Mouse (Mus musculus): ENCODE data around the gene Ripor2. TPM values are rescaled to one million over a fixed set of nuclear protein-coding genes. Genes with fewer than 3 reads are reported as not detected.

The Ripor2 gene
- polyA plus RNA-seq, 1 experiment from 2014 or later = 6.5 TPM

DNA sequence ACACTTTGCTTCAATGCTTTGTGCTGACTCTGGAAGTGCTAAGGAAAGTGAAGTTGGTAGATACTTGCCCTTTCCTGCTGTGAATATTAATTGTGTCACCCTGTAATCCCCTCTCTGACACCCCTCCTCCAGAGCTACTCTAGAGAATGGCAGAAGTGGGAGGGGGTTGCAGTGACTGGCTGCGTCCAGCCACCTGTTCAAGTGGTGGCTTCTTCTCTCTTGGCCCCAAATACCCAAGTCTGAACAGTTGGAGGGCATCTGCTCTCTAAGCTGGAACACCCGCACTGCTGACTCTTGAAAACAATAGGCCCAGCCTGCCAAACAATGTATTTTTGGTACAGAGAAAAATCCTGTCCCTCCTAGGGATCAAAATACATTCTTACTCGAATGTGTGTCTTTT is 69.0 kb downstream of the Ripor2 start:
- no peak overlapping the region for H3K4me2 ChIP-seq (ENCODE audit: low read depth, low read length)
- H3K9ac ChIP-seq (ENCODE audit: low read depth, low read length) = no peak overlapping the region
- DNase-seq (ENCODE audit: low spot score) = peak; percentile 77
- no peaks in the 10 kb centered on the region for H3K9me3 ChIP-seq (ENCODE audit: control insufficient read depth, low read length)
- ATAC-seq (ENCODE audit: low read depth) = no peak
- no peaks in the 10 kb centered on the region for H3K27me3 ChIP-seq (replicated peaks; ENCODE audit: control insufficient read depth, insufficient read depth, low read length)
- H3K4me3 ChIP-seq (ENCODE audit: low read depth, low read length) = no peak overlapping the region
- H3K36me3 ChIP-seq (ENCODE audit: control insufficient read depth, insufficient read depth, low read length) = no peaks in the 10 kb centered on the region
- WGBS = 74% methylated on average over 3 of the region's 3 CpGs
- no peak overlapping the region for H3K27ac ChIP-seq (replicated peaks; ENCODE audit: low read depth, low read length)
- H3K4me1 ChIP-seq (ENCODE audit: control insufficient read depth, insufficient read depth, low read length) = peaks cover 16% of the 10 kb centered on the region

DNA sequence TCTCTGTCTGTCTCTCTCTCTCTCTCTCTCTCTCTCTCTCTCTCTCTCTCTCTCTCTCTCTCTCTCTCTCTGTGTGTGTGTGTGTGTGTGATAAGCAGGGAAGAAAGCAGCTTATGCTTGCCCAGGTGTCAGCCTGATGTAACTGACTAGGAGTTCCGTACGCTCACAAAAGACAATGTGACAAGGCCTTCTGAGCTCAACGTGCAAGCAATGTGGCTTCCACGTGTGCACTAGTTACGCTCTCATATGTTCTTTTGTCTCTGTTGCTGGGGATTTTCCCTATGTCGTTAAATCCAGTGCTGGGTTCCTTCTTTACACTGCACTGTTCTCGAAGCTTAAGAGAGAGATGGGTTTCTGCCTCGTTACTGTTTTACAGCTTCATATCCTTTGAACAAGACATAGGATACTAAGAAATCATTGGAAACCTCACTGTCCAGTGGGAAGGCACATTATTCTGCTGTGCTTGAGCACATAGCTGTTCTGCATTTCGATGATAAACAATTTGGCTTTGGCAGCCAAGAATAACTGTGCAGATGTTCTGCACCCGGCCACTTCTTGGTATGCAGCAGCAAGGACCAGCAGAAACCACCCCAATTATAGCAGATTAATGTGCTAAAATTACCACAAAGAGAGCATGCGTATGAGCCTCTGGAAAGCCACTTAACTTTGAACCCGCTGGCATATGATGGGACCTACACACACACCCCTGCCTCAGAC is 73.1 kb downstream of the Ripor2 start:
- Histone ChIP-seq H3K9me3 (ENCODE audit: control insufficient read depth, low read length) (no peaks in the 10 kb centered on the region), H3K4me3 (ENCODE audit: low read depth, low read length) (no peak overlapping the region), H3K36me3 (ENCODE audit: control insufficient read depth, insufficient read depth, low read length) (no peaks in the 10 kb centered on the region), H3K27ac (replicated peaks; ENCODE audit: low read depth, low read length) (peak overlapping the region; percentile 39; the same call in 1 of the 2 replicates), H3K4me1 (ENCODE audit: control insufficient read depth, insufficient read depth, low read length) (peaks cover 14% of the 10 kb centered on the region), H3K27me3 (replicated peaks; ENCODE audit: control insufficient read depth, insufficient read depth, low read length) (no peaks in the 10 kb centered on the region), H3K9ac (ENCODE audit: low read depth, low read length) (no peak overlapping the region), H3K4me2 (ENCODE audit: low read depth, low read length) (no peak overlapping the region)
- DNase-seq (ENCODE audit: low spot score) (peak; percentile 51), ATAC-seq (ENCODE audit: low read depth) (peak; percentile 20; the same call in 1 of the 2 replicates)
- 50% methylated on average over 12 of the region's 12 CpGs for WGBS

DNA sequence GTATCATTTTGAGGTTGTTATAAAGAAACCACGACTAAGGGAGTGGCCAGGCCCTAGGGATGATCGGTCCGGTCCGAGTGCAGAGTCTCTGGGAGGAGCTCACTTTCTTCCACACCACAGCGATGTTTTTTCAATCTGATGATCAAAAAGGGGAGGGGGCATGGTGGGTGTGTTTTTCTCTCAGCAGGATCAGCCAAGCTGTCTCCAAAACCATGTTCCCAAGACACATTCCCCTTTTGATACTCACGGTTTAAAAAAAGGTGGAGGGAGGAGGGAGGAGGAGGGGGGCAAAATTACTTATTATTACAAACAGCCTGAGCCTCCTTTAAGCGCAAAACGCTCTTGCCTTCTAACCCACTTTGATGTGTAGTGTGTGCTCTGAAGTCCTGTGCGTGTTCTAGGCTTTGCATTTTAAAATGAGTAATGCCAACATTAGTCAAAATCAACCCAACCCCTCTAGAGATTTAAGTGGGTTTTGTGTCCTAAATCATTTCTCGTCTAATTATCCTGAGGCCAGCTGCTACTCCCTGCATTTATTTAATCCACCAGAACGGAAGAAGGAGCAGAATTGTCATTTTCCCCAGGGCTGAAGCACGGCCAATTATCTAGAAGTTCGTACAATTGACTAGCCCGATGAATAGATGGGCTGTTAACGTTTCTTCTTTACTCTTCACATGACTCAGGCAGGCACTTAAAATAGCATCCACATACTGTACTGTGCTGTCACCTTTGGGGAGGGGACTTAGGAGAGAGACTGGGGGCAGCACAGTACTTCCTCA is 74.9 kb downstream of the Ripor2 start:
- WGBS = 17% methylated on average over 15 of the region's 15 CpGs
- peaks cover 14% of the 10 kb centered on the region for H3K4me1 ChIP-seq (ENCODE audit: control insufficient read depth, insufficient read depth, low read length)
- peak; percentile 75 for DNase-seq (ENCODE audit: low spot score)
- no peaks in the 10 kb centered on the region for H3K36me3 ChIP-seq (ENCODE audit: control insufficient read depth, insufficient read depth, low read length)
- no peak overlapping the region for H3K4me3 ChIP-seq (ENCODE audit: low read depth, low read length)
- H3K27ac ChIP-seq (replicated peaks; ENCODE audit: low read depth, low read length) = no peak overlapping the region
- H3K27me3 ChIP-seq (replicated peaks; ENCODE audit: control insufficient read depth, insufficient read depth, low read length) = no peaks in the 10 kb centered on the region
- no peak overlapping the region for H3K9ac ChIP-seq (ENCODE audit: low read depth, low read length)
- peak; percentile 53 for ATAC-seq (ENCODE audit: low read depth)
- H3K9me3 ChIP-seq (ENCODE audit: control insufficient read depth, low read length) = no peaks in the 10 kb centered on the region
- H3K4me2 ChIP-seq (ENCODE audit: low read depth, low read length) = no peak overlapping the region; the same call in 1 of the 2 replicates

DNA sequence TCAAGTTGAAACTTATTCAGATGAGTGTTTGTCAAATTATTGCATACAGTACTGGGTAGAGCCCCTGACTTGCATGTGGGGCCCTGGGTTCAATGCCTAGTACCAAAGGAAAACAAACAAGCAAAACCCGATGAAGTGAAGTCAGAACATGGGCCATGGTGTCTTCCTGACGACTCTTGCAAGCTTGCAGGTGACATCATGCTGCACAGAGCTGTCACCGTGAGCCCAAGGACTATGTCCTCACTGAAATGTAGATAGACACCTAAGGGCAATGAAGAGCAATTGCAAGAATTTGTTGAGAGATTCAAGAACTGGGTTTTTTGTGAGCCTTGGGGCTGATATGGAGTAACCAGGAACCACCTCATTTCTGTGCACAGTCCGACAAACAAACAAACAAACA is 84.8 kb downstream of the Ripor2 start:
- DNase-seq (ENCODE audit: low spot score) (no peak), ATAC-seq (ENCODE audit: low read depth) (no peak)
- no peaks in the 10 kb centered on the region for H3K9me3 ChIP-seq (ENCODE audit: control insufficient read depth, low read length)
- no peak overlapping the region for H3K4me3 ChIP-seq (ENCODE audit: low read depth, low read length)
- H3K27ac ChIP-seq (replicated peaks; ENCODE audit: low read depth, low read length) = no peak overlapping the region
- H3K9ac ChIP-seq (ENCODE audit: low read depth, low read length) = no peak overlapping the region
- no peaks in the 10 kb centered on the region for H3K27me3 ChIP-seq (replicated peaks; ENCODE audit: control insufficient read depth, insufficient read depth, low read length)
- no peak overlapping the region for H3K4me2 ChIP-seq (ENCODE audit: low read depth, low read length)
- 82% methylated on average over 4 of the region's 4 CpGs for WGBS
- no peaks in the 10 kb centered on the region for H3K36me3 ChIP-seq (ENCODE audit: control insufficient read depth, insufficient read depth, low read length)
- H3K4me1 ChIP-seq (ENCODE audit: control insufficient read depth, insufficient read depth, low read length) = no peaks in the 10 kb centered on the region

DNA sequence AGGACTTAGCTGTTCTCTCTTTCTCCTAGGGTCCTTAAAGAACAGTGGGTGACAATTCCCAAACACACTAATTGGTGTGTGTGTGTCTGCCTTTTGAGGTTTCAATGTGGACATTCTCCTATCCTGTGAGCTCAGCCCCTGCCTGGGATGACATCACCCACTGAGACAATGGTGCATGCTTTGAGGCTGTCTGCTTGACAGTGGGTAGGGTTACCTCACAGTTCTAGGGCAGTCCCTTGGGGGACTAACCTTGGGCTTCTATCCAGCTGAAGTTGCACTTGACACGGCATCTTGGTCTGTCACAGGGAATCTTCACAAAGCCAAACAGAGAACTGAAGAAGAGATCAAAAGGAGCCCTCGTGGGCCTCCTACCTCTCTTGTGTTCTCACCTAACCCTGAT is 86.6 kb downstream of the Ripor2 start:
- ATAC-seq (ENCODE audit: low read depth) = no peak
- WGBS = 40% methylated on average over 2 of the region's 2 CpGs

DNA sequence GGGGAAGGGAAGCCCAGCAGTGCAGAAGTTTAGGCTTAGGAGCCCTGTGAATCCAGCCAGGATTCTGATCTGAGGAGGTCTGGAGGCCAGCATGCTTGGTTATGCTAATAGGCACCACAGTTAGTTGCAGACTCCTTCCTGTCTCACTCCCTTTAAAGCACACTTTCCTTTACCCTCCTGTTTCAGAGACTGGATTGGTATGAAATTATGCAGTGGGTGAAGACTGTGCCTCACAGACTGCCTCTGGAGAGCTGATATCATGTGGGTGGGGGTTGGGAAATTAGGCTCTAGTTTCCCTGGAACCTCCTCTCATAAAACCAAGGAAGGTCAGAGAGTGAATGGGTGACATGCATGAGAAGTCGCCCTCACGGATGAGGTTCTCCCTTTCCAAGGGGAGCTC is 88.7 kb downstream of the Ripor2 start:
- no peak for DNase-seq (ENCODE audit: low spot score)
- WGBS = 73% methylated on average over 2 of the region's 2 CpGs
- H3K4me2 ChIP-seq (ENCODE audit: low read depth, low read length) = no peak overlapping the region

More for the DNA sequence above, 86.6 kb downstream of the Ripor2 start:
- H3K4me2 ChIP-seq (ENCODE audit: low read depth, low read length) = no peak overlapping the region
- H3K4me3 ChIP-seq (ENCODE audit: low read depth, low read length) = no peak overlapping the region
- no peaks in the 10 kb centered on the region for H3K36me3 ChIP-seq (ENCODE audit: control insufficient read depth, insufficient read depth, low read length)
- H3K27me3 ChIP-seq (replicated peaks; ENCODE audit: control insufficient read depth, insufficient read depth, low read length) = no peaks in the 10 kb centered on the region
- H3K9ac ChIP-seq (ENCODE audit: low read depth, low read length) = no peak overlapping the region
- no peak overlapping the region for H3K27ac ChIP-seq (replicated peaks; ENCODE audit: low read depth, low read length)
- H3K9me3 ChIP-seq (ENCODE audit: control insufficient read depth, low read length) = no peaks in the 10 kb centered on the region
- no peaks in the 10 kb centered on the region for H3K4me1 ChIP-seq (ENCODE audit: control insufficient read depth, insufficient read depth, low read length)
- DNase-seq (ENCODE audit: low spot score) = no peak

DNA sequence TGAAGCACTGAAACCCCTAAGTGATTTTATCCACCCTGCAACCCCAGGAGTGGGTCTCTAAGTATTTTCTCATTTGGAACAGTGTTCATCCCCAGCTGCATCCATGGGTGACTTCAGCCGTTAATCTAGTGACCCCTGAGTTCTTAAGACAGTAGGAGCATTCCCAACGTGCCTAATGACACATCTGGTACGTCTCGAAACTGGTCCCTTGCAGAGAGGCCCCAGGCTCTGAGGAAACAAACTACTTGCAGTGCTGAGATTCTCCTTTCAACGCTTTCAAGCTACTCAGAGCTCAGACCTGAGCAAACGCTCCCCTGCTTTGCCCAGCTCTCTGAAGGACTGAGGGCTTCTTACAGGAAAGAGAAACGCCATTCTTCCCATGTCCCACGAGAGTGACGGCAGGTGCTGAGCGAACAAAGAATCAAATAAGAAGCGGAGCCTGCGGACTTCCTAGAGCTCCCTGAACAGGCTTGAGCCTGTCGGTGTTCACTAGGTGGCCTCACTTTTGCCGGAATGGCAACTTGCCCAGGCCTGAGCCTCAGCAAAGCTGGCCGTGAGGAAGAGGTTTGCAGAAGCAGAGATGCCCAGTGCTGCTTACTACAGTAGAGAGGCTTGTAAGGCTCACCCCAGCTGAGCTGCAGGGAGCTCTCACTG is 97.2 kb downstream of the Ripor2 start:
- H3K4me3 ChIP-seq (ENCODE audit: low read depth, low read length) = no peak overlapping the region
- no peaks in the 10 kb centered on the region for H3K36me3 ChIP-seq (ENCODE audit: control insufficient read depth, insufficient read depth, low read length)
- H3K4me2 ChIP-seq (ENCODE audit: low read depth, low read length) = peak overlapping the region; percentile 27
- 17% methylated on average over 15 of the region's 15 CpGs for WGBS
- H3K27me3 ChIP-seq (replicated peaks; ENCODE audit: control insufficient read depth, insufficient read depth, low read length) = no peaks in the 10 kb centered on the region
- no peaks in the 10 kb centered on the region for H3K4me1 ChIP-seq (ENCODE audit: control insufficient read depth, insufficient read depth, low read length)
- H3K9ac ChIP-seq (ENCODE audit: low read depth, low read length) = no peak overlapping the region; the same call in 1 of the 2 replicates
- H3K27ac ChIP-seq (replicated peaks; ENCODE audit: low read depth, low read length) = 0 out of 2 replicates have a peak overlapping the region, but pooled peaks have one; percentile 40
- ATAC-seq (ENCODE audit: low read depth) (peak; percentile 50; the same call in 1 of the 2 replicates), DNase-seq (ENCODE audit: low spot score) (peak; percentile 77)
- no peaks in the 10 kb centered on the region for H3K9me3 ChIP-seq (ENCODE audit: control insufficient read depth, low read length)

More for the DNA sequence above, 88.7 kb downstream of the Ripor2 start:
- Histone ChIP-seq H3K9me3 (ENCODE audit: control insufficient read depth, low read length) (no peaks in the 10 kb centered on the region), H3K4me3 (ENCODE audit: low read depth, low read length) (no peak overlapping the region), H3K4me1 (ENCODE audit: control insufficient read depth, insufficient read depth, low read length) (no peaks in the 10 kb centered on the region), H3K27me3 (replicated peaks; ENCODE audit: control insufficient read depth, insufficient read depth, low read length) (no peaks in the 10 kb centered on the region), H3K36me3 (ENCODE audit: control insufficient read depth, insufficient read depth, low read length) (no peaks in the 10 kb centered on the region), H3K27ac (replicated peaks; ENCODE audit: low read depth, low read length) (no peak overlapping the region), H3K9ac (ENCODE audit: low read depth, low read length) (no peak overlapping the region)
- no peak for ATAC-seq (ENCODE audit: low read depth)

DNA sequence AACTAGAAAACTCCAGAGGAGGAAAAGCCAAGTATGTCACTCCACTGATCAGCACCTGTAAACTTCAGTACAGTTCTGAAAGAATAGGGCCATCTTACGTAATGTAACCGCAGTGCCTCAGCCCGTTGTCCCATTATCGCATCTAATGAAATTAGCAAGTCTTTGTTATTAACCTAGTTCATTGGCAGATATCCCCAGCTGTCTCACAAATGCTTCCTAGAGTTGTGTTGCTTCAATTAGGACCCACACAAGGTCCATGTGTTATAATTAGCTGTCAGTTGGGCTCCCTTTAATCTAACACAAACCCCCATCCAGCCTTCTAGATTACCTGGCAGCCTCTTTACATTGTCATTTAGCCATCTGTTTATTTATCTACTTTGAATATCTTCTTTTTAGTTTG is 99.0 kb downstream of the Ripor2 start:
- Histone ChIP-seq H3K4me3 (ENCODE audit: low read depth, low read length) (no peak overlapping the region), H3K9me3 (ENCODE audit: control insufficient read depth, low read length) (no peaks in the 10 kb centered on the region)
- WGBS = 93% methylated on average over 4 of the region's 4 CpGs

More for the DNA sequence above, 99.0 kb downstream of the Ripor2 start:
- ATAC-seq (ENCODE audit: low read depth) (no peak), DNase-seq (ENCODE audit: low spot score) (no peak)
- no peak overlapping the region for H3K4me2 ChIP-seq (ENCODE audit: low read depth, low read length)
- H3K4me1 ChIP-seq (ENCODE audit: control insufficient read depth, insufficient read depth, low read length) = no peaks in the 10 kb centered on the region
- no peak overlapping the region for H3K9ac ChIP-seq (ENCODE audit: low read depth, low read length)
- no peaks in the 10 kb centered on the region for H3K27me3 ChIP-seq (replicated peaks; ENCODE audit: control insufficient read depth, insufficient read depth, low read length)
- no peak overlapping the region for H3K27ac ChIP-seq (replicated peaks; ENCODE audit: low read depth, low read length)
- H3K36me3 ChIP-seq (ENCODE audit: control insufficient read depth, insufficient read depth, low read length) = no peaks in the 10 kb centered on the region
